Mouse (Mus musculus) heart, adult 9 months (tissue): ENCODE measurements around the gene Ptges2.
A peak's percentile ranks its signal among the peaks of the same experiment; 100 is the strongest.

Experiments
- DNase-seq, 2 experiments: peaks; one replicate each; pipeline ENCODE4 v3.0.0; 2022; ENCODE audit warnings: low spot score in 2 of 2

Gene Ptges2

DNA sequence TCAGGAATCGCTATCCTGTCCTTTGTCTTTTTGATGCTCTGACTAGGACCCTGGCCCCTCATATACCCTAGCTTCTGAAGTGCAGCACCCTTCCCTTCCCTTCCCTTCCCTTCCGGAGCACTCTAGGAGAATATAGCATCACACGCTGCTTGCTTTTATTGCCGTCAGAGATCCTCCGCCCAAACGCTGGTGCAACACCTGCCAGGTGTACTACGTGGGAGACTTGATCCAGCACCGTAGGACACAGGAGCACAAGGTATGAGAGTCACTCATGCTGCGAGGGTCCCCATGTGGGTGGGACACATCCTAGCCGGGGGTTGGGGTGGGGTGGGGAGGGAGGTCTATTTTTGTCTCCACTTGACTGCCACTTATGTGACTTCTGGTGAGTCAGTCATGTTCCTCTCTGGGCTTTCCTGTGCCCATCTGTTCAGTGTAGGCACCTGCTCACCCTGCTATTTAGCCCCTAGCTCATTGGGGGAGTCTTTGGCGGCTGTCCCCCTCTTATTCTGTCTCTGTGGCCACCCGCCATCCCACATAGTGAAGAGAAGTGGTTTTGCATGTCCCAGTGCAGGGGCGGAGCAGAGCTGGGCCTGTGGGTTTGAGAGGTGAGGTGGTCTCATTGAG, 20.3 kb upstream of the Ptges2 start:
- no peak for DNase-seq

- DNase-seq, result no peak
These were observed 18.7 kb upstream of the Ptges2 start for GRCm38 (mm10) chr2:32376963-32377362.

GRCm38 (mm10) chr2:32380001-32380500, 15.6 kb upstream of the Ptges2 start:
- no peak for DNase-seq

DNA sequence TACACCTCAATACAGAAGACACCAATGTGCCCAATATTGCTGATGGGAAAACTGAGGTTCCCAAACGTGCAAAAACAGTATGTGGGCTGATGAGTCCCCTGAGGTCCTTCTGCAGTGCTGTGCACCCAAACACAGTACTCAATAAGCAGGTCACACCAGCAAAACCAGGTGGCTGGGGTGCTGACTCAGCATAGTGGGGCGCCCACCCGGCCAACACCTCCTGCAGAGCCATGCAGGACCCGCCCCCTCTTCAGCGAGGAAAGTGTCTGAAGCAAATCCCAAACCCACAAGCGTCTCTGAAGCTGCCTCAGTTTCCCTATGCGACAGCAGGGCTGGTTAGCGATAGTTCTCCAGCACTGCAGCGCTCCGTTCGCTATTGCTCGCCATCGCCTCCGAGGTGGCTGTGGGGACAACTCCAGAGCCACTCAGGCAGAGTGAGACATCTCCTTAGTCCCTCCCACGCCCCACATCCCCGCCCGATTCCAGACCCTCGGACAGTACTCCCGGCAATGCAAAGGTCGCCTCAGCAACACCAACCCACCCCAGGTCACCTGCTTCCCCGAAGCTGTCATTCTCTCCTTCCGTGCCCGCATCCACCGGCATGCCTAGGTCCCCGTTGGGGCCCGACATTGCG, 14.4 kb upstream of the Ptges2 start:
- DNase-seq, result no peak

GRCm38 (mm10) chr2:32381775-32382223, 13.9 kb upstream of the Ptges2 start, which contains the start of gene 1110008P14Rik:
Gene 1110008P14Rik, minus strand, starts transcription at chr2:32381938.
- DNase-seq, result peak; percentile 90 to 93

DNA sequence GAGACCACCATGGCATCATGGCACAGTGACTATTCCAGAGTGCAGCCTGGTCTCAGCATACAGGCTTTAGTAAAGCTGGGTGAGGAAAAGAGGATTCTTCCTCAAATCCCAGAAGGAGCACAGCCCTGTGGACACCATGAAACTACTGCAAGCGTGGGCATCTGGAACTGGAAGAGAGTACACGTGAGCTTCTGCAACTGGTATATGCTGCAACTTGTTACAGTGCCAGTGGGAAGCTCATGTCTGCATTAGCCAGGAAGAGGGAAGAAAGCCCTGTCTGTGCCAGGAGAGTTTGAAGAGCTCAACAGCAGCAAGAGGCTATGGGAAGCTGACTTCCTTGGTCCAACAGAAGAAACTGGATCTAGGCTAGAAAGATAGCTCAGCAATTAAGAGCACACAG, 13.0 kb upstream of the Ptges2 start:
- no peak for DNase-seq

- peak in 1 of 2 experiments; percentile 33 for DNase-seq
These were observed 7.8 kb upstream of the Ptges2 start, which contains the start of gene Lcn2 for GRCm38 (mm10) chr2:32387706-32388490. Gene Lcn2, minus strand, starts transcription at chr2:32388252.

DNA sequence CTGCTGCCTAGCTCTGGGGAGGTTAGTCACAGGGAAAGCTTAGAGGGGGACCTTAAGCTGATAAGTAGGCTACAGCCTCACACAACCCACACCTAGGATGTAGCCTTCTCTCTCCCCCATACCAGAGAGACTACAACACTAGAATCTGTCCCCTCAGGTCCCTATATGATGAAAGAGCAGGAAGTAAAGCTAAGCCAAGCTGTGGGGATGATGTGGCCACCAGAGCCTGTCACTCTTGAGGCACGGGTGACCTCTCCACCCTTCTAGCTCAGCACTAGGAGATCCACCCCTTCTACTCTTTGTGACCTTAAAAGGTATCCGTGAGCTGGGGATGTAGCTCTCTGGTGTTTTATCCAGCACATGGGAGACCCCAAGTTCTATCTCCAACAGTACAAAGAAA, 6.5 kb upstream of the Ptges2 start:
- no peak for DNase-seq

GRCm38 (mm10) chr2:32390871-32391270, 4.8 kb upstream of the Ptges2 start:
- no peak for DNase-seq

DNA sequence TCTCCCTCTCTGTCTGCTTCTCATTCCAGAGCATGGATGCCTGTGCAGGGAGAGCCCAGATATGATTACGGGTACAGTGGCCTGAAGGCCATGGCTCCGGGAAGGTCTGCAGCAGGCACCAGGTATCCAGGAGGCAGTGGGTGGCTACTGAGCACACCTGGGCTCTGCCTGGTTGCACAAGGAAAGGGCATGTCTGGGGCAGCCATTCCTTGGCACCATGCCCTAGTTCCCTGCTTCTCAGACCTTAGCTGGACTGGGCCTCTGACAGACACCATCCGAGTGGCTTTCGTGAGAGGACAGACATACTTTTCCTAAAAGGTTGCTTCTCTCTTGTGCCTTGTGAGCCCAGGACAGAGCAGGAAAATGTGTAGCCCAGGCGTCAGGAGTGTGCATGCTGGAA, 3.6 kb upstream of the Ptges2 start:
- no peak for DNase-seq

DNA sequence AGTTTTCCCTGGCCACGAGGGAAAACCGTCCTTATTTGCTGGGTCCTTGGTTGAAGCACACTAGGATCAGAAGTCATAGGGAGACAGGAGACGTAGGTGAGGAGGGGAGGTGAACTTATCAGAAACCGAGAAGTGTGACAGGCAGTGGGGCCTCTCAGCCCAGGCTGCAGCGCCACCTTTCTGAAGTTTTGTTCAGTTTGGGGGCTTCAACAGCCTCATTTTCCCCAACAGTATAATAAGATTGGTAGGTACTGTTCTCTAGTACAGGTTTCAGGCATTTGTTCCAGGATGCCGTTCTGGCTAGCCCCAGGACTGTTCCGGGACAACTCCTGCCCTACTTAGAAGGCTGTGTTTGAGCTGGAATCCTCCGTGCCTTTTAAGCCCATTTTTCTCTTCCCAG, 723 bp upstream of the Ptges2 start:
- DNase-seq, result peak in 1 of 2 experiments; percentile 37

DNA sequence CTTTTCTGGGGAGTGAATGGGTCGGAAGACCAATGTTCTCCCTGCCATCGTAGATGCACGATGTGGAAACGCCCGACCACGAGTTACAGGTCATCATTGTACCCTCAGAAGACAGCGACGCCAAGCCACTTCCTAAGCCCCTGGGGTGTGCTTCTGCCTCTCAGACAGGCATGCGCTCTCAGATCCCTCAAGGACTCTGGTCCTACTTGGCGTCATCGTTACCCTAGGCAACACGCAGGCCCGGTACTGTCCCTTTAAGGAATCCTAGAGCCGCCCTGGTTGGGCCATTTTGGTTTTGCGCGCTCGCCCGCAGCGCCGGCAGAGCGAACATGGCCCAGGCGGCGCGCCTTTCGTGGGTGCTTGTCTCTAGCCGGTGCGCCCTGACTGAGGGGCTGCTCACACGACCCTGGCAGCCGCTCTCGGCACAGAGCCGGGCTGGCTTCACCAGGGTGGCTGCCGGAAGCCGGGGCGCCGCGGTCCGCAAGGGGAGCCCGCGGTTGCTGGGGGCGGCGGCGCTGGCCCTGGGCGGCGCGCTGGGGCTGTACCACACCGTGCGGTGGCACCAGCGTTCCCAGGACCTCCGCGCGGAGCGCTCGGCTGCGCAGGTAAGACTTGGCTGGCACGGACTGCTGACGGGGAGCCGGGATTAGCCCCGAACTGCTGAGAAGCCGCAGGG, 388 bp downstream of the Ptges2 start:
- peak; percentile 93 to 94 for DNase-seq

GRCm38 (mm10) chr2:32396695-32397094, 999 bp downstream of the Ptges2 start:
- no peak for DNase-seq

DNA sequence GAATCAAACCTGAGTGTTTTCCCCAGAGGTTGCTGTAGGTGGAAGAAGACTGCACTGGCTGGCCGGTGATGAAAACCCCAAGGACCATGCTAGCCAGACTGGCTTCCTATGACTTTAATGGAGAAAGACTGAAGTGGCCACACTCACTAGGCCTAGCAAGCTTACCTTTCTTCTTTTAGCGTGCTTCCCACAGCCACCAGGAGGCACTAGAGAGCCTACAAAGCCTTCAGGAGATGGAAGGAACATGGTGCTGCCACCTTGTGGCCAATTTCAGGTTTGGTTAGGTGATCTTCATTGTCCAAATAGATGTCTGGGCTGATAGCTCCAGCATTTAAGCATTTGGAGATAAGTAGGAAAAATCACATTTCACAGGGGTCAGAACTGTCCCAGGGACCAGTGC, 9.0 kb downstream of the Ptges2 start:
- peak; percentile 68 to 91 for DNase-seq

- no peak for DNase-seq
These were observed 11.6 kb downstream of the Ptges2 start for GRCm38 (mm10) chr2:32407144-32407824.

DNA sequence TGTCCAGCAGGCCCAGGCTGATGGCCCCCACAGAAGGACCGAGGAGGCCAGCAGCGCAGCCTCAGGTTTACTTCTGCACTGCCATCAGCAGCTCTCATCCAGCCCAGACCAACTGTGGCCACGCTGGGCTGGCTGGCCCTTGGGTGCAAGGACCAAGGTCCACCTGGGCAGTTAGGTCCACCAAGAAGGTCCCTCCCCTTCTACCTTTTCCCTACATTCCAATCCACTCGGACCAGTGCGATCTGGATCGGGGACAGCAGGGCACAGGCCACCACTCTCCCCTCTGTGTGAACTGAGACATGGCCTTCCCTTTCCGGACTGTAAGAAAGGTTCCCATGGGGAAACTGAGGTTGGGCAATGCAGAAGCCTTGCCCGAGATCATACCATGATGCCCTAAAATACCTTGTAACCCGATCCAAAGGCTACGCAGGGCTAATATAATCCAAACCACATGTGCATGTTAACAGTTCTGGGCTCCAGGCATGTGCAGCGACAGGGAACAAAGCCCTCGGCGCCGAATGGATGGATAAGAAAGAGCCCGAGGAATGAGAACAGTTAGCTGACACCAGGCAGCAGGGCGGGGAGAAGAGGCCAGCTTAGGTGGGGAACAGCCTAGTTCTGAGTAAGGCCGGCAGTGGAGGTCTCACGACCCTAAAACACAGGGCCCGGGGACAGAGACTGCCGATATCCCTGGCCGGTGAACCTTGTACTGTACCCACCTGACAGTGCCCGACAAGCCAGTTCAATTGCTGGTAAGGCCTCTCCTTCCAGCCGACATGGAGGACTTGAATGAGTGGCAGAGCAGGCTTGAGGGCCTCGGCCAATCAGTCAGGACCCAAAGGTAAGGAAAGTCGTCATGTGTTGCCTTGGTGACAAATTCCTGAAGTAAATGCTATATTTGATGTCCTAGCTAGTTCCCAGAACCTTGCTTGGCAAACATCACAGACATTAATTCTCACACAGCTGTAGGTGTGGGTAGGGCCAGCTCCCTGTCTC, 13.0 kb downstream of the Ptges2 start:
- no peak for DNase-seq

DNA sequence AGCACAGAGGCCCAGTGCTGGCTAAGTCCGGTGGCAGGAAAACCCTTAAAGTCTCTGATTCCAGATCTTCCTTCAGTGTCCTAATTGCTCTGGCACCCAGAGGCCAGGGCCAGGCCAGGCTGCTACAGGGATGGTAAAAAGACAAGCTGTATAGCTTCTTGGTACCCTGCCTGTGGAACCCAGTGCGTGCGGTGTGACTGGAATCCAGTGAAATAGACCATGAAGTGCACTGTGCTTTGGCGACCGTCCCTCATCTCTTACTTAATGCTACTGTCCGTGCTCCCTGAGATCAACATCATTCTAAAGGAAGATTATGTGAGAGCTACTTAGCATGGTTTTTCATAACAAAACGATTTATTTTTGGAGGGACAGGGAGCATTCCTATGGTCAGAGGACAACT, 15.7 kb downstream of the Ptges2 start:
- DNase-seq, result no peak

- no peak for DNase-seq
These were observed 17.2 kb downstream of the Ptges2 start for GRCm38 (mm10) chr2:32412742-32413531.

GRCm38 (mm10) chr2:32413936-32414335, 18.2 kb downstream of the Ptges2 start:
- no peak for DNase-seq
